Mouse (Mus musculus) lung, postnatal 0 days (tissue): Measurements from ENCODE around the gene Rnf168.

Experiments
- CTCF ChIP-seq: IDR thresholded peaks from 2 replicates; pipeline ENCODE4 v1.5.1; 2016; ENCODE audit warnings: antibody characterized with exemption, mild to moderate bottlenecking
- EP300 ChIP-seq: IDR thresholded peaks from 2 replicates; pipeline ENCODE4 v1.6.1; 2016; ENCODE audit warnings: antibody characterized with exemption, mild to moderate bottlenecking, control low read depth

DNA sequence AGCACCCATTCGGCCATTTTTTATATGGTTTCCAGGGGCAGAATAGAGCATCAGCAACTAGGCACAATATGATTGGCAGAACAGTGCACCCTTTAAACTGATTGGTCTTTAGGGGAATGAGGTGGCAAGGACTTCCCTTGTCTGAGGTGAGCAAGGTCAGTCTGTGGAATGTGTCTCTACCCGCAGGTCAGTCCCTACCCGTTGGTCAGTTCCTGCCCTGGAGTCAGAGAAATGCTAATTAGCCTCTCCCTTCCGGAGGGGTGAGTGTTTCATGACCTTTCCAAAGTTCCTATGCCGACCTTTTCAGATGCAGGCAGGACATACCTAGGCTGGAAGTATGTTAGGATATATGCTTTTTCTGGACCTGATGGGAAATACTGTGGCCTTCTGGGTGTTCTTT lies 35.1 kb downstream of the Rnf168 start:
- TF ChIP-seq CTCF (no peak), EP300 (no peak)
